Mouse (Mus musculus) heart, postnatal 0 days (tissue): Measurements from ENCODE around the gene Prl7a2. TPM values are rescaled to one million over a fixed set of nuclear protein-coding genes. Genes with fewer than 3 reads are reported as not detected.

ENCODE experiments used
- ATAC-seq: fragments of 200-750 bp; cut with Nextera tagmentation; 2 replicates; pipeline ENCODE4 v1.8.0; 2017; ENCODE audit warnings: low read depth, moderate number of reproducible peaks, moderate library complexity; ENCODE audit not compliant: insufficient read depth
- DNase-seq: peaks from one replicate; pipeline ENCODE4 v3.0.0-alpha.2; 2016; ENCODE audit warnings: low spot score
- H3K27ac ChIP-seq: fragments of 300-500 bp; sonication (generic); 2 replicates; pipeline ENCODE4 v1.5.1; 2014; ENCODE audit warnings: low read depth, mild to moderate bottlenecking
- H3K27me3 ChIP-seq: fragments of 300-500 bp; sonication (generic); 2 replicates; pipeline ENCODE4 v1.6.1; 2014; ENCODE audit warnings: low read length, mixed read lengths; ENCODE audit not compliant: control insufficient read depth, insufficient read depth
- H3K36me3 ChIP-seq: fragments of 300-500 bp; sonication (generic); replicated peaks from 2 replicates; pipeline ENCODE4 v1.6.1; 2014; ENCODE audit warnings: low read length, mixed read lengths; ENCODE audit not compliant: control insufficient read depth, insufficient read depth
- H3K4me1 ChIP-seq: fragments of 300-500 bp; sonication (generic); 2 replicates; pipeline ENCODE4 v1.6.1; 2014; ENCODE audit warnings: antibody characterized with exemption; ENCODE audit not compliant: control insufficient read depth, insufficient read depth
- H3K4me2 ChIP-seq: fragments of 300-500 bp; sonication (generic); 2 replicates; pipeline ENCODE4 v1.6.1; 2014; ENCODE audit warnings: low read depth, mild to moderate bottlenecking, low read length, moderate library complexity
- H3K4me3 ChIP-seq: fragments of 300-500 bp; sonication (generic); 2 replicates; pipeline ENCODE4 v1.5.1; 2014; ENCODE audit warnings: low read depth, low read length
- H3K9ac ChIP-seq: fragments of 300-500 bp; sonication (generic); replicated peaks from 2 replicates; pipeline ENCODE4 v1.6.1; 2014; ENCODE audit warnings: low read depth, low read length, mixed read lengths
- H3K9me3 ChIP-seq: fragments of 300-500 bp; sonication (generic); replicated peaks from 2 replicates; pipeline ENCODE4 v1.6.1; 2016; ENCODE audit warnings: low read length; ENCODE audit not compliant: control insufficient read depth
- CTCF ChIP-seq: IDR thresholded peaks from 2 replicates; pipeline ENCODE4 v1.5.1; 2016; ENCODE audit warnings: antibody characterized with exemption, control low read depth, low read depth
- EP300 ChIP-seq: IDR thresholded peaks from 2 replicates; pipeline ENCODE4 v1.6.1; 2016; ENCODE audit warnings: antibody characterized with exemption, low read depth
- WGBS: fragments of 180-500 bp; shearing (Covaris S2); extraction: QIAGEN DNeasy Blood & Tissue Kit; methylation state at CpG from one replicate; pipeline ENCODE4 v1.1.7; 2014; 5-methylcytosine and 5-hydroxymethylcytosine counted together
- polyA plus RNA-seq: library from polyadenylated mRNA; unstranded; fragments of >200 nt; fragmentation: Nextera tagmentation; extraction: Ambion mirVana; gene quantifications from 2 replicates; pipeline ENCODE4 v1.2.1, GENCODE M21; 2015
- total RNA-seq: library from RNA; depleted of rRNA; stranded (reverse); fragments of >200 nt; gene quantifications from 2 replicates; pipeline ENCODE4 v1.2.3, GENCODE M21; 2014; ENCODE audit warnings: low replicate concordance; rRNA removed

Prl7a2 gene
- total RNA-seq (not detected in 2 replicates), polyA plus RNA-seq (not detected in 2 replicates)

DNA sequence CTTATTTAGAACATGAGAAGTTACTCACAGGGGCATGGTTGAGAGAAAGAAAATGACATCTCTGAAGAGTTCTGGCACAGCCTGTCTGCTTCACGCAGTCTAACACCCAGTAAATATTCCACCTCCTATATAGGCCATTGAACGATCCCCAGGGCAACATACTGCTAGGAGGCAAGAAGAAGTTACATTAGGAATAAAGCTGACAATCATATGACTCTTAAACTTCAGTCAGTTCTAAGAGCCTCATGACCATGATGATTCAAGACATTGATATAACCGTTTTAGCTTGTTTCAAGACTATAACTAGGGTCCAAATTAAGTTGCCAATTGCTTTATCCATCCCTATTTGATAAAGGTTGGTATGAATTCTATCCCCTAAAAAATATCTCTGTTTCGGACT lies at the start of gene Prl7a2:
Gene Prl7a2 (minus strand): TSS at position 101 of the 400 bp plus-strand sequence.
- Histone ChIP-seq H3K9me3 (no peaks in the 10 kb centered on the region), H3K9ac (no peak within 1 kb of the TSS), H3K36me3 (no peaks in the 10 kb centered on the region), H3K4me1 (no peaks in the 10 kb centered on the region), H3K4me2 (no peak within 1 kb of the TSS), H3K4me3 (no peak within 1 kb of the TSS), H3K27ac (no peak within 1 kb of the TSS), H3K27me3 (no peaks in the 10 kb centered on the region)
- WGBS: 68% methylated on average over 4 of the region's 4 CpGs
- TF ChIP-seq EP300 (no peak), CTCF (no peak)
- no peak for ATAC-seq
- DNase-seq: no peak

DNA sequence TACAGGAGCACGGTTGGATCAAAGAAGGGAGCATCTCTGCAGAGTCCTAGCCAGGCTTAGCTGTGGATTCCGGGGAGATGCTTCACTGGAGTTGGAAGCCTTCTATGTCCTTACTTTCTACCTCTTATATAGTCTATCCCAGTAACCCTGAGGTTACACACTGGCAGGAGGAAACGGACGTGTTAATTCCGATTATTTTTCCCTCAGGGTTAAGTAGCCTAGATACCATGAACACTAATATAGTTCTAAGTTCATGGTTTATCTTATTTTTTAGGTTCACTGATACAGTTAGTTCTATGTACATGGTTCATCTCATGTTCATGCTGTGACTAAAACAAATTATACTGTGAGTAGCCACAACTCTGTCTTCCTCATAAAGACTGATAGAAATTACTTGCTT lies 48.8 kb upstream of the Prl7a2 start, which contains the start of gene Prl7d1:
Gene Prl7d1 (minus strand): TSS at position 101 of the 400 bp plus-strand sequence.
- Histone ChIP-seq H3K9ac (no peak within 1 kb of the TSS), H3K36me3 (no peaks in the 10 kb centered on the region), H3K4me1 (no peaks in the 10 kb centered on the region), H3K27ac (no peak within 1 kb of the TSS), H3K4me3 (no peak within 1 kb of the TSS), H3K9me3 (no peaks in the 10 kb centered on the region), H3K4me2 (no peak within 1 kb of the TSS), H3K27me3 (no peaks in the 10 kb centered on the region)
- 84% methylated on average over 5 of the region's 5 CpGs for WGBS
- TF ChIP-seq EP300 (no peak), CTCF (no peak)
- ATAC-seq (no peak), DNase-seq (no peak)

GRCm38 (mm10) chr13:27706521-27706920 lies 38.7 kb upstream of the Prl7a2 start:
- no peak for TF ChIP-seq EP300
- no peak for TF ChIP-seq CTCF
- Histone ChIP-seq H3K9ac (no peak overlapping the region), H3K27ac (no peak overlapping the region), H3K4me2 (no peak overlapping the region), H3K4me1 (no peaks in the 10 kb centered on the region), H3K36me3 (no peaks in the 10 kb centered on the region), H3K4me3 (no peak overlapping the region), H3K27me3 (no peaks in the 10 kb centered on the region), H3K9me3 (no peaks in the 10 kb centered on the region)
- 43% methylated on average over 2 of the region's 2 CpGs for WGBS
- DNase-seq (no peak), ATAC-seq (no peak)

DNA sequence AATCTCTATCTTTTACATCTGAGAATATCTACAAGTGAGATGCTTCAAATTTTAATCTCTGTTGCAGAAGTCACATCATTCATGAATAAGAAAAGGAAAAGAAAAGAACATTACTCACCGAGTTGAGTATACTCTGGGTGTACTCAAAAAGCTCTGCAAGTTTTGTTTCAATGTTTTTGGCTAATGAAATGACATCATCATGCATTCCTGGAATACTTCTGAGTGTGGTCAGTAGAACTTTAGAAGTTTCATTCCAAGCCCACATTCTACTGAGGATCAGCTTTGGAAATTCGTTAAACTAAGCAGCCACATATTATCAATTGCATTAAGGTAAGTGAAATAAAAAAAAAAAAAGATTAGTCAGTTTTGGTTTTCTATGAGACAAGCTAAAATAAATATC lies 7.1 kb downstream of the Prl7a2 start:
- H3K27ac ChIP-seq: no peak overlapping the region
- DNase-seq (no peak), ATAC-seq (no peak)
- no peak overlapping the region for H3K9ac ChIP-seq
- no peaks in the 10 kb centered on the region for H3K9me3 ChIP-seq
- H3K36me3 ChIP-seq: no peaks in the 10 kb centered on the region
- WGBS: 57% methylated on average over 2 of the region's 2 CpGs
- H3K4me3 ChIP-seq: no peak overlapping the region
- no peak overlapping the region for H3K4me2 ChIP-seq
- TF ChIP-seq CTCF: no peak
- TF ChIP-seq EP300: no peak
- no peaks in the 10 kb centered on the region for H3K4me1 ChIP-seq
- H3K27me3 ChIP-seq: no peaks in the 10 kb centered on the region

DNA sequence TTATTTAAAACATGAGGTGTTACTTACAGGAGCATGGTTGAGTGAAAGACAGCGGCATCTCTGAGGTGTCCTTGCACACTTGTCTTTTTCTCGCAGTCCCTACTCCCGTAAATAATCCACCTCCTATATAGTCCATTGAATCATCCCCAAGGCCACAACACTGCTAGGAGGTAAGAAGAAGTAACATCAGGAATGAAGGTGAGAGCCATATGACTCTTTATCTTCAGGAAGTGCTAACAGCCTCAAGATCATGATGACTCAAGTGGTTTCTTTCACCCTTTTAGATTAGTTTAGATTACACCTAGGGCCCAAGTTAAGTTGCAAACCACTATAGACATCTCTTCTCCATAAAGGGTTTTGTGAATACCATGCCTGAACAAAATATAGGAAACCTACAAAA lies 25.4 kb downstream of the Prl7a2 start, which contains the start of gene Prl7a1:
Gene Prl7a1 (minus strand): TSS at position 101 of the 400 bp plus-strand sequence.
- Histone ChIP-seq H3K4me3 (no peak within 1 kb of the TSS), H3K9ac (no peak within 1 kb of the TSS), H3K36me3 (no peaks in the 10 kb centered on the region), H3K27me3 (no peaks in the 10 kb centered on the region), H3K9me3 (no peaks in the 10 kb centered on the region), H3K27ac (no peak within 1 kb of the TSS), H3K4me1 (no peaks in the 10 kb centered on the region), H3K4me2 (no peak within 1 kb of the TSS)
- 86% methylated on average over 3 of the region's 3 CpGs for WGBS
- DNase-seq: no peak
- no peak for TF ChIP-seq EP300
- TF ChIP-seq CTCF: no peak
- no peak for ATAC-seq

GRCm38 (mm10) chr13:27610482-27610881 lies 57.4 kb downstream of the Prl7a2 start, which contains the start of gene Prl7b1:
Gene Prl7b1, minus strand, starts transcription at chr13:27610582.
- DNase-seq: no peak
- no peaks in the 10 kb centered on the region for H3K27me3 ChIP-seq
- no peak for ATAC-seq
- H3K27ac ChIP-seq: no peak within 1 kb of the TSS
- H3K9ac ChIP-seq: no peak within 1 kb of the TSS
- no peaks in the 10 kb centered on the region for H3K4me1 ChIP-seq
- H3K4me3 ChIP-seq: no peak within 1 kb of the TSS
- no peak within 1 kb of the TSS for H3K4me2 ChIP-seq
- WGBS: 54% methylated on average over 4 of the region's 4 CpGs
- H3K36me3 ChIP-seq: no peaks in the 10 kb centered on the region
- H3K9me3 ChIP-seq: no peaks in the 10 kb centered on the region
- TF ChIP-seq CTCF (no peak), EP300 (no peak)

Other genes starting within 250 kb of the Prl7a2 start
- not detected in 2 replicates for gene Prl8a6, start 229.3 kb downstream of the Prl7a2 start, total RNA-seq
- gene Prl8a6, start 229.3 kb downstream of the Prl7a2 start, polyA plus RNA-seq: not detected in 2 replicates
- gene Prl8a8, start 154.8 kb downstream of the Prl7a2 start, total RNA-seq: not detected in 2 replicates
- gene Prl8a8, start 154.8 kb downstream of the Prl7a2 start, polyA plus RNA-seq: not detected in 2 replicates
- gene Prl8a9, start 103.4 kb downstream of the Prl7a2 start, total RNA-seq: not detected in 2 replicates
- gene Prl8a9, start 103.4 kb downstream of the Prl7a2 start, polyA plus RNA-seq: not detected in 2 replicates
- not detected in 2 replicates for gene Prl8a1, start 85.9 kb downstream of the Prl7a2 start, total RNA-seq
- not detected in 2 replicates for gene Prl8a1, start 85.9 kb downstream of the Prl7a2 start, polyA plus RNA-seq
- gene Prl7b1, start 57.5 kb downstream of the Prl7a2 start, total RNA-seq: not detected in 2 replicates
- gene Prl7b1, start 57.5 kb downstream of the Prl7a2 start, polyA plus RNA-seq: not detected in 2 replicates
- not detected in 2 replicates for gene Prl7a1, start 25.5 kb downstream of the Prl7a2 start, total RNA-seq
- gene Prl7a1, start 25.5 kb downstream of the Prl7a2 start, polyA plus RNA-seq: not detected in 2 replicates
- gene Prl7d1, start 48.7 kb upstream of the Prl7a2 start, total RNA-seq: not detected in 2 replicates
- not detected in 2 replicates for gene Prl7d1, start 48.7 kb upstream of the Prl7a2 start, polyA plus RNA-seq
- not detected in 2 replicates for gene Prl7c1, start 112.8 kb upstream of the Prl7a2 start, total RNA-seq
- not detected in 2 replicates for gene Prl7c1, start 112.8 kb upstream of the Prl7a2 start, polyA plus RNA-seq
- not detected in 2 replicates for gene Prl2a1, start 133.6 kb upstream of the Prl7a2 start, total RNA-seq
- not detected in 2 replicates for gene Prl2a1, start 133.6 kb upstream of the Prl7a2 start, polyA plus RNA-seq
- gene Prl2c1, start 181.3 kb upstream of the Prl7a2 start, total RNA-seq: not detected in 2 replicates
- not detected in 2 replicates for gene Prl2c1, start 181.3 kb upstream of the Prl7a2 start, polyA plus RNA-seq